Mouse (Mus musculus) spleen, adult 2 months (tissue): ENCODE results near the gene Sfn.

ENCODE experiments used
- CTCF ChIP-seq: fragments of 200-500 bp; IDR thresholded peaks from 2 replicates; pipeline ENCODE4 v1.5.1; 2011; ENCODE audit warnings: mild to moderate bottlenecking, inconsistent platforms; ENCODE audit not compliant: insufficient read depth, insufficient read length, insufficient replicate concordance; ENCODE audit errors: extremely low read depth
- POLR2A ChIP-seq: fragments of 200-500 bp; IDR thresholded peaks from 2 replicates; pipeline ENCODE4 v1.6.1; 2011; ENCODE audit warnings: low read depth, low read length, inconsistent platforms

DNA sequence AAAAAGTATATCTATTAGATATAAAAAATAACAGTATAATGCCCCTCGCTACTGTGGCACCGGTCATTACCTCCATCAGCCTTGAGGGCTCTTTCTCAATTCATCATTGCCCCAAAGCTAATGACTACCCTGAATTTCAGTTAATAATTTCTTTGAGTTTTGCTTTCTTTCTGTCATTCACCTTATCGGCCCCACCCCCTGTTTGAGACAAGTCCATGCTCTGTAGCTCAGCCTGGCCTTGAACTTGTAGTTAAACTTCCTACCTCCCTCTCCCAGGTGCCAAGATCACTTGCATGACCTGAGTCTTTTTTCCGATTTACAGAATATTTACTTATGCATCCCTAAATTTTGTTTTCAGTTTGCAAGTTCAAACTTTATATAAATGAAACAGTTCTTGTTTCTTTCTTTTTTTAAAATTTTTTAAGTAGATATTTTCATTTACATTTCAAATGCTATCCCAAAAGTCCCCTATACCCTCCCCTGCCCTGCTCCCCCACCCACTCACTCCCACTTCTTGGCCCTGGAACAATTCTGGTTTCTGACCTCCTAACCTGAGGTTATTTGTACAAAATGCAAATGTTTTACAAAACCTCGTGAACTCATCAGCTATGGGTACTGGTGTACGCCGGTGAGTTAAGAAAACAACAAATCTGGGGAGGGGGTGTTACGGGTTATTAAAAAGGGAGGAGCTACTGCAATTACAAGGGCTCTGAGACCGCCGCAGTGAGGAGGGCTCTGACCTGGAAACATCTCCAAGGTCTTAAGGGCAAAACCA is 32.5 kb downstream of the Sfn start:
- no peak for TF ChIP-seq CTCF
- no peak for TF ChIP-seq POLR2A
